Mouse (Mus musculus): ENCODE results near the gene Bax.

Bax gene

GRCm38 (mm10) chr7:45413113-45413863 lies 53.4 kb downstream of the Bax start, which contains the start of gene Ntf5:
Ntf5 (plus strand) TSS chr7:45413695.
- no peak for DNase-seq

GRCm38 (mm10) chr7:45412421-45412820 lies 54.3 kb downstream of the Bax start:
- no peak for DNase-seq
